Mouse (Mus musculus) fibroblast of lung, adult 2 months (primary cell): Measurements from ENCODE around the gene Inpp5k.
A peak's percentile ranks its signal among the peaks of the same experiment; 100 is the strongest.
"Not testable (repeated sequence)": the region's sequence is repeated elsewhere in the genome, so short reads cannot be mapped to it uniquely, and the experiment has no call there.

Experiments
- DNase-seq: peaks from one replicate; pipeline ENCODE4 v3.0.0-alpha.2; 2011; ENCODE audit warnings: low read depth

Gene Inpp5k

GRCm38 (mm10) chr11:75678747-75679438 lies 48.1 kb downstream of the Inpp5k start, which contains the start of gene Crk:
TSS of gene Crk (plus strand) at chr11:75679259.
- peak; percentile 93 for DNase-seq

GRCm38 (mm10) chr11:75679439-75680171 lies 48.8 kb downstream of the Inpp5k start:
- DNase-seq: no peak

GRCm38 (mm10) chr11:75684462-75684861 lies 53.7 kb downstream of the Inpp5k start:
- no peak for DNase-seq

- no peak for DNase-seq
These were observed 54.2 kb downstream of the Inpp5k start for GRCm38 (mm10) chr11:75684956-75685355.

- DNase-seq: peak; percentile 12
These were observed 56.7 kb downstream of the Inpp5k start for GRCm38 (mm10) chr11:75687343-75687993.

- DNase-seq: no peak
These were observed 57.3 kb downstream of the Inpp5k start for GRCm38 (mm10) chr11:75688132-75688531.

GRCm38 (mm10) chr11:75689977-75690376 lies 59.2 kb downstream of the Inpp5k start:
- no peak for DNase-seq

- DNase-seq: no peak
These were observed 60.3 kb downstream of the Inpp5k start for GRCm38 (mm10) chr11:75691047-75691446.

GRCm38 (mm10) chr11:75693570-75693969 lies 62.8 kb downstream of the Inpp5k start:
- DNase-seq: no peak

- not testable (repeated sequence) for DNase-seq
These were observed 66.7 kb downstream of the Inpp5k start for GRCm38 (mm10) chr11:75697464-75697863.
